Mouse (Mus musculus): ENCODE data around the gene Crybb2. TPM values are rescaled to one million over a fixed set of nuclear protein-coding genes. Genes with fewer than 3 reads are reported as not detected.
"Not testable (repeated sequence)": the region's sequence is repeated elsewhere in the genome, so short reads cannot be mapped to it uniquely, and the experiment has no call there.

Gene Crybb2
- polyA plus RNA-seq (2016; fragmentation: Nextera tagmentation; extraction: Ambion mirVana), result not detected in 2 replicates

DNA sequence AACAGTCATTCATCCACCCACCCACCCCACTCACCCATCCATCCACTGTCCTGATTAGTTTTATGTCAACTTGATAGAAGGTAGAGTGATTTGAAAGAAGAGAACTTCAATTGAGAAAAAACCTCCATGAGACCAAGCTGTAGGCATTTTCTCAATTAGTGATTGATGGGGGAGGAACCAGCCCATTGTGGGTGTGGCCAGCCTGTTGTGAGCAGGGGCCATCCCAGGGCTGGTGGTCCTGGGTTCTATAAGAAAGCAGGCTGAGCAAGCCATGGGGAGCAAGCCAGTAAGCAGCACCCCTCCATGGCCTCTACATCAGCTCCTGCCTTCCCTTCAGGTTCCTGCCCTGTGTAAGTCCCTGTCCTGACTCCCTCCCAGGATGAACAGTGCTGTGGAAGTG lies at the start of gene Crybb2:
Gene Crybb2 (minus strand): TSS at position 101 of the 400 bp plus-strand sequence.
- Histone ChIP-seq H3K36me3 (no peaks in the 10 kb centered on the region), H3K4me2 (no peak within 1 kb of the TSS), H3K4me3 (replicated peaks) (no peak within 1 kb of the TSS), H3K4me1 (replicated peaks) (no peaks in the 10 kb centered on the region), H3K27me3 (no peaks in the 10 kb centered on the region), H3K9me3 (no peaks in the 10 kb centered on the region), H3K9ac (replicated peaks) (no peak within 1 kb of the TSS), H3K27ac (no peak within 1 kb of the TSS)
- ATAC-seq (ENCODE audit: insufficient number of reproducible peaks, insufficient read depth, low FRiP score, low TSS enrichment, low read depth), result no peak

DNA sequence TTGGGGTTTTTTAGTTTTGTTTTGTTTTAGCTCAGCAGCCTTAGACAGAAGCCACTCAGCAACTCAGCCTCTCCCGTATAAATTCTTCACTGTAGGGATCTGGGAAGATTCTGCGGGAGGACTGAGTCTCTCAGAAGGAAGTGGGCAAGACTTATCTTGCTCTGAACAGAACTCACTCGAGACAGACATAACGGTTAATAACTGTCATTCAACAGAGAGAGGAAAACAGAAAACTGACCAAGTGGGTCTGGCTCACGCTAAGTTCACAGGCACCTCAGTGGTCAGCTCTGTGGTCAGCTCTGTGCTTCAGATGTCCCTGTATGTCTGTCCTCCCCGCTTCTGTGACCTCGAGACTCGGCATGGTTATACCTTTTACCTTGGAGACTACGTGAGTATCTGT lies 49.4 kb upstream of the Crybb2 start:
- WGBS, result 73% methylated on average over 9 of the region's 9 CpGs
- peak overlapping the region; percentile 88; the same call in 1 of the 2 replicates for H3K27ac ChIP-seq

DNA sequence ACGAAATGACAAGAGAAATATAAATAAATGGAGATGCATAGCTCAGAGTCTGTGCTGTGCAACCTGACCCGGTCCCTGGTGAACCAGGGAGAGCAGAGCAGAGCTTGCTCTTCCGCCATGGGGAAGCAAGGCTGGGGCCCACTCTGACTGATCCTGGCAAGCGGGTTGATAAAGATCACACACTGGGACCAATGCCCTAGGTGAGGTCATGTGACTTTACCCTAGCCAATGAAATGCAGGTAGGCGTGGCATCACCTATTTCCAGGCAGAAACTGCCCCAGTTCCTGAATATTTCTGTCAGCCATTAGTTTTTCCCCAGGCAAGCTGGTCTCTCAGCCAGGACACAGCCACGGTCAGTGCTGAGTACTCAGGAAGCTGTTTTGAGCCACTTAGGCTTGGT lies 48.8 kb upstream of the Crybb2 start:
- Histone ChIP-seq H3K4me1 (replicated peaks) (peaks cover 71% of the 10 kb centered on the region), H3K27me3 (no peaks in the 10 kb centered on the region; the same call in 1 of the 2 replicates), H3K36me3 (no peaks in the 10 kb centered on the region), H3K9ac (replicated peaks) (no peak overlapping the region), H3K4me3 (replicated peaks) (no peak overlapping the region), H3K4me2 (no peak overlapping the region), H3K9me3 (no peaks in the 10 kb centered on the region), H3K27ac (peak overlapping the region; percentile 53)
- 38% methylated on average over 6 of the region's 6 CpGs for WGBS
- ATAC-seq (ENCODE audit: insufficient number of reproducible peaks, insufficient read depth, low FRiP score, low TSS enrichment, low read depth), result no peak

More for the DNA sequence above, 49.4 kb upstream of the Crybb2 start:
- H3K4me1 ChIP-seq (replicated peaks), result peaks cover 67% of the 10 kb centered on the region
- H3K27me3 ChIP-seq, result no peaks in the 10 kb centered on the region; the same call in 1 of the 2 replicates
- ATAC-seq (ENCODE audit: insufficient number of reproducible peaks, insufficient read depth, low FRiP score, low TSS enrichment, low read depth), result no peak
- H3K9ac ChIP-seq (replicated peaks), result no peak overlapping the region
- no peaks in the 10 kb centered on the region for H3K36me3 ChIP-seq
- H3K9me3 ChIP-seq, result no peaks in the 10 kb centered on the region
- no peak overlapping the region for H3K4me3 ChIP-seq (replicated peaks)
- H3K4me2 ChIP-seq, result no peak overlapping the region

DNA sequence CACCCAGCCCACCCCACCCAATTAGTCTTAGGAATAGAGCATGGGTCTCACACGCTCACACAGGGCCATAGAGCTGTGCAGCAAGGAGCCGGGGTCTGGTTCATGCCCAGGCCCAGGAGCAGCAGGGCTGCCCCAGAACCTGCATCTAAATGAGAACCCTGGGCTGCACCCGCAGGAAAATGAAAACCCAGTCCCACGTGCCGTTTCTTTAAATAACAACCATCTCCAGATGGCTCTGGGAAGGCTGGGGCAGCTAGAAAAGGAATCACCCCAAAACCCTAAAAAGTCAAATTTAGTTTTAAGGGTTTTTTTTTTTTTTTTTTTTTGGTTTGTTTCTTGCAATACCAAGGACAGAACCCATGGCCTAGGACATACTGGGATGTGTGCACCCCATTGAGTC lies 47.4 kb upstream of the Crybb2 start:
- 66% methylated on average over 5 of the region's 5 CpGs for WGBS
- no peak for ATAC-seq (ENCODE audit: insufficient number of reproducible peaks, insufficient read depth, low FRiP score, low TSS enrichment, low read depth)
- Histone ChIP-seq H3K4me1 (replicated peaks) (peaks cover 76% of the 10 kb centered on the region), H3K9me3 (no peaks in the 10 kb centered on the region), H3K9ac (replicated peaks) (no peak overlapping the region), H3K27me3 (no peaks in the 10 kb centered on the region; the same call in 1 of the 2 replicates), H3K27ac (no peak overlapping the region), H3K4me3 (replicated peaks) (no peak overlapping the region), H3K4me2 (no peak overlapping the region), H3K36me3 (no peaks in the 10 kb centered on the region)

DNA sequence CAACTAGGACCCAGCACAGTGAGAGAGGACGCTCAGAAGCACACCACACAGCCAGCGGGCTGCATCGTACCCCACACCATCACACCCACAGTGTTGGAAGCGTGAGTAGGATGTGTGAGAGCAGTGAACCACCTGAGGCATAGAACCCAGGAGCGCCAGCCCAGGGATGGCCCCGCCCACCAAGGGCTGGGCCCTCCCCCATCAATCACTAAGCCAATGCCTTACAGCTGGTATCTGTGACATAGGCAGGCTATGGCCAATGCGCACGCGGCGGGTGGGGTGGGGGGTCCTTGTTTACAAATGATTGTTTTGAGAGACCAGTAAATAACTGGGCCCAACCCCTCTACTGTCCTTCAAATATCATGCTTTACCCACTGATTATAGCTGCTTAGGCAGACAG lies 46.0 kb upstream of the Crybb2 start:
- Histone ChIP-seq H3K9ac (replicated peaks) (no peak overlapping the region), H3K27me3 (no peaks in the 10 kb centered on the region), H3K4me2 (no peak overlapping the region), H3K4me3 (replicated peaks) (no peak overlapping the region), H3K27ac (no peak overlapping the region), H3K4me1 (replicated peaks) (peaks cover 71% of the 10 kb centered on the region), H3K9me3 (no peaks in the 10 kb centered on the region), H3K36me3 (no peaks in the 10 kb centered on the region)
- no peak for ATAC-seq (ENCODE audit: insufficient number of reproducible peaks, insufficient read depth, low FRiP score, low TSS enrichment, low read depth)
- 63% methylated on average over 10 of the region's 10 CpGs for WGBS

DNA sequence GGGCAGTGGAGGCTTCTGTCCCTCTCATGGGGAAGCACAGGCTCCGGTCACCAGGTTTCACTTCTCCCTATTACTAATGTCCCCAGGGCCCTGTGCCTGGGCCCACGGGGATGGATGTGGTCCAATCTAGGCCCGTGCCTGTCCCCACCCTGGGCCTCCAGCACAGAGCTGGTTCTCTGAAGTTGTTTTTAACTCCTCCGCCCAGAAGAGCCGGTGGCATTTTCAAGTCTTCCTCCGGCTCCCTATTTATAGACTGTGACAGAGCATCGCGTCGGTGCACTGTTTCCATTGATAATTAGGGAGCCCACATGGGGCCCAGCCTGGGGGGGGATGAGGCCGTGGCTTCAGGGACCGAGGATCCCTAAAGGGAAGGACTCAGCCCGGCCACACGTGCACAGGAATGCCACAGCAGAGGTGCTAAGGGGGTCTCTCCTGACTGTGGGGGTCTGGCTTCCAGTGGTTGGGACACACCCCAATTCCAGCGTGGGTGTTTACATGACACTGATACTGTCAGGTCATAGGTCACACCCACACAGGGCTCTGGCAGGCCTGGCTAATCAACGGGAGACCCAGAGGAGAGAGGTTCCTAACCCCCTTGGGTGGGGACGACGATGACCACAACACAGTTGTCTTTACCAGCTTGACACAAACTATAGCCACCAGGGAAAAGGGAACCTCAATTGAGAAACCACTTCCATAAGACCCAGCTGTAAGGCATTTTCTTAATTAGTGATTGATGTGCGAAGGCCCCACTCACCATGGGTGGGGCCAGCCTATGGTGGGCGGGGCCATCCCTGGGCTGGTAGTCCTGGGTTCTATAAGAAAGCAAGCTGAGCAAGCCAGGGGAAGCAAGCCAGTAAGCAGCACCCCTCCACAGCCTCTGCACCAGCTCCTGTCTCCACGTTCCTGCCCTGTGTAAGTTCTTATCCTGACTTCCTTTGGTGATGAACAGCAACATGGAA lies 44.6 kb upstream of the Crybb2 start:
- Histone ChIP-seq H3K4me1 (replicated peaks) (peaks cover 61% of the 10 kb centered on the region), H3K27me3 (no peaks in the 10 kb centered on the region), H3K4me3 (replicated peaks) (no peak overlapping the region), H3K27ac (peak overlapping the region; percentile 62), H3K36me3 (no peaks in the 10 kb centered on the region), H3K4me2 (no peak overlapping the region), H3K9ac (replicated peaks) (no peak overlapping the region), H3K9me3 (no peaks in the 10 kb centered on the region)
- ATAC-seq (ENCODE audit: insufficient number of reproducible peaks, insufficient read depth, low FRiP score, low TSS enrichment, low read depth), result no peak
- 32% methylated on average over 20 of the region's 20 CpGs for WGBS

DNA sequence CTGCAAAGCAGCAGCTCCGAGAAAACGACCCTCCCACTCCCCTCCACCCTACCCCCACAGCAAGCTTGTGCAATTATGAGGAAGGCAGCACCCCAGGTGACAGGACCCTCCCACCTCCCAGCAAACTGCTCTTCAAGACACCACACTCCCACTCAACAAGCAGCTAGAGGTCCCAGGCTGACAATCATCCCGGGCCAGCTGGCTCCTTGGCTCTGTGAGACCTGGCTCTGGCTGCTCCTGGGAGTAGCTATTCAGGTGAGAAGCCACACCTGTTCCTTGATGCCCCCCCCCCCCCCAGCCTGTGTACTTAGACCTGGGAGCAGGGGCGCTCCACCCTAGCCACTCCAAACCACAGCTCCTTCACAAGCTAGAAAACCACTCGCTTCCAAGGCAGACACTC lies 43.2 kb upstream of the Crybb2 start:
- 22% methylated on average over 4 of the region's 5 CpGs for WGBS
- Histone ChIP-seq H3K4me2 (no peak overlapping the region), H3K27ac (peak overlapping the region; percentile 57; the same call in 1 of the 2 replicates), H3K9me3 (no peaks in the 10 kb centered on the region), H3K27me3 (no peaks in the 10 kb centered on the region), H3K4me1 (replicated peaks) (peaks cover 52% of the 10 kb centered on the region), H3K9ac (replicated peaks) (no peak overlapping the region), H3K4me3 (replicated peaks) (no peak overlapping the region), H3K36me3 (no peaks in the 10 kb centered on the region)
- no peak for ATAC-seq (ENCODE audit: insufficient number of reproducible peaks, insufficient read depth, low FRiP score, low TSS enrichment, low read depth)

DNA sequence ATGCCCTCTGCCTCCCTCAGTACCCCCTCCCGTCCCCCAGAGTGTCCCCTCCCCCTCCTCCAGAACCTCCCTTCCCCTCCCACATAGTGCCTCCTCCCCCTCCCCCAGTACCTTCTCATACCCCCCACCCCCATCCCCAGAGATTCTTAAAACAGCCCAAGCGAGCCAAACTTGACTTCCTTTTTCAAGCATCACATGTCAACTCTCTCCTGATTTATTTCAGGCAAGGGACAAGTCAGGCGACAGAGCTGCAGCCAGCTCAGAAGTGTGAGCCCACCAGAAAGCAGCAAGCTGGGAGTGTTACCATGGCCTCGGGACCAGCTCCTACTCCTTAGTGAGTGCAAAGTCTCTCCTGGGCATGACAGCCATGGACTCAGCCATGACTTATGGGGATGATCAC lies 41.4 kb upstream of the Crybb2 start:
- WGBS, result 11% methylated on average over 4 of the region's 4 CpGs
- Histone ChIP-seq H3K4me1 (replicated peaks) (peaks cover 60% of the 10 kb centered on the region), H3K36me3 (no peaks in the 10 kb centered on the region), H3K9ac (replicated peaks) (no peak overlapping the region), H3K27me3 (no peaks in the 10 kb centered on the region), H3K27ac (no peak overlapping the region), H3K4me2 (no peak overlapping the region), H3K9me3 (no peaks in the 10 kb centered on the region), H3K4me3 (replicated peaks) (no peak overlapping the region)
- ATAC-seq (ENCODE audit: insufficient number of reproducible peaks, insufficient read depth, low FRiP score, low TSS enrichment, low read depth), result no peak

DNA sequence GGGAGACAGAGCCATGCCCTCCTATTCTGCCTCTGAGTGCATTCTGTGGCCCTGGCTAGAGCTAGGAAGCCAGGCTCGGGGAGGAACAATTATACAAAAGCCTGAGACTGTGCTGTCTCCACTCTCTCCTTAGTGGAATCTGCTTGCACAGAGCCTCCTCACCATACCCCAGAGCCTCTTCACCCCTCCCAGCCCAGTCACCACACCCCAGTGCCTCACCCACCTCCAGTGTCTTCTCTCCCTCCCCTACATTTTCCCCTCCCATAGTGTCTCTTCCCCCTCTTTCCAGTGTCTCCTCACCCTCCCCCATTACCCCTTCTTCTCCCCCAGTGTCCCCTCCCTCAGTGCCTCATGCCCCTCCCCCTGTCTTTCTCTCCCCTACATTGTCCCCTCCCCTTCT lies 41.0 kb upstream of the Crybb2 start:
- 17% methylated on average over 1 of the region's 1 CpGs for WGBS
- H3K4me1 ChIP-seq (replicated peaks), result peaks cover 59% of the 10 kb centered on the region
- H3K27me3 ChIP-seq, result no peaks in the 10 kb centered on the region
- H3K9me3 ChIP-seq, result no peaks in the 10 kb centered on the region
- H3K27ac ChIP-seq, result peak overlapping the region; percentile 26
- no peak overlapping the region for H3K4me3 ChIP-seq (replicated peaks)
- 0 out of 2 replicates have a peak overlapping the region, but pooled peaks have one; percentile 5 for H3K9ac ChIP-seq (replicated peaks)
- no peaks in the 10 kb centered on the region for H3K36me3 ChIP-seq
- ATAC-seq (ENCODE audit: insufficient number of reproducible peaks, insufficient read depth, low FRiP score, low TSS enrichment, low read depth), result no peak
- no peak overlapping the region for H3K4me2 ChIP-seq

DNA sequence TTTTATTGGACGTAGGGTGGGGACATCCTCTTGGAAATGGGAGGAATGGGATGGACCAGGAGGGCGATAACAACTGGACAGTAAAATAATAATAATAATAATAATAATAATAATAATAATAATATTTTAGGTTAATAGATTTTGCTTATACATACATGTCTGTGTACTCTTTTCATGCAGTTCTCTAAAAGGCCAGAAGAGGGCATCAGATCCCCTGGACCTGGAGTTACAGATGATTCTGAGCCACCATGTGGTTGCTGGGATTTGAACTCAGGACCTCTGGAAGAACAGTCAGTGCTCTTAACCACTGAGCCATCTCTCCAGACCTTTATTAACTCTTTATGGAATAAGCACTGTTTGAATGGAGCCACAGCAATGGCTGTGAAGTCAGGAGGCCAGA lies 39.7 kb upstream of the Crybb2 start:
- H3K4me2 ChIP-seq; H3K9me3 ChIP-seq; H3K27ac ChIP-seq; H3K36me3 ChIP-seq; H3K4me3 ChIP-seq (replicated peaks); ATAC-seq (ENCODE audit: insufficient number of reproducible peaks, insufficient read depth, low FRiP score, low TSS enrichment, low read depth); H3K9ac ChIP-seq (replicated peaks); H3K27me3 ChIP-seq: not testable (repeated sequence)
- H3K4me1 ChIP-seq (replicated peaks), result peaks cover 50% of the 10 kb centered on the region
- 90% methylated on average over 2 of the region's 2 CpGs for WGBS

DNA sequence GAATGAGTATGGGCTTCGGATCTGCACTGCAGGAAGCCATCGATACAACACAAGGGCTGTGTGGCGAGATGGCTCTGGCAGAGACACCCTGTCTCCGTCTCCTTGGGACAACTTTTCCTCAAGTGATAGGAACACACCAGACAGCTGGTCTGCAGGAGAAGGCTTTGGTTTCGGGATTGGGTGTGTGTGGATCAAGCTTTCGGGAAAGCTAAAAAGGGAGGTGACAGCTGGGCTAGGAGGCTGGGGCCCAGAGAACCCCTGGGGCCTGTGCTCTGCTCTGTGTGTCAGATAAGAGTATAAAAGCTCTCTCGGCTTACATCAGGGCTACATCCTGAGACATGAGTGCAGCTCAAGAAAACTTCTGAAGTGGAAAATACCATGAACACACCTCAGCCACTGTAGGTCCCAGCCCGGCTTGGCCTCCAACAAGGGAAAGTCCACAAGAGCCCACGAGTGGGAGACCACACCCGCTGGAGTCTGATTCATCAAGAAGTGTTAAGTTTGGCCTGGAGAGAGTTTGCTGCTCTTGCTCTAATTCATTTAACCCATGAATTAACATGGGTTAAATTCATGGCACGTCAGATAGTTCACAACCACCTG lies 38.3 kb upstream of the Crybb2 start:
- no peaks in the 10 kb centered on the region for H3K9me3 ChIP-seq
- 78% methylated on average over 11 of the region's 11 CpGs for WGBS
- peaks cover 37% of the 10 kb centered on the region for H3K4me1 ChIP-seq (replicated peaks)
- no peak overlapping the region for H3K4me3 ChIP-seq (replicated peaks)
- peak overlapping the region; percentile 41 for H3K27ac ChIP-seq
- H3K4me2 ChIP-seq, result no peak overlapping the region
- H3K27me3 ChIP-seq, result no peaks in the 10 kb centered on the region
- no peak overlapping the region for H3K9ac ChIP-seq (replicated peaks)
- no peaks in the 10 kb centered on the region for H3K36me3 ChIP-seq
- ATAC-seq (ENCODE audit: insufficient number of reproducible peaks, insufficient read depth, low FRiP score, low TSS enrichment, low read depth), result no peak

Data from limb, embryonic 12.5 days (tissue).